Mouse (Mus musculus) C2C12 (cell line): ENCODE data around the gene 2310022A10Rik.

Experiments used
- CTCF ChIP-seq: IDR thresholded peaks from one replicate; pipeline ENCODE4 v1.5.1; 2011; ENCODE audit not compliant: control insufficient read depth, insufficient read depth, insufficient read length
- USF1 ChIP-seq: IDR thresholded peaks from one replicate; pipeline ENCODE4 v1.6.1; 2011; ENCODE audit warnings: low read depth, mild to moderate bottlenecking, control low read depth, moderate library complexity

DNA sequence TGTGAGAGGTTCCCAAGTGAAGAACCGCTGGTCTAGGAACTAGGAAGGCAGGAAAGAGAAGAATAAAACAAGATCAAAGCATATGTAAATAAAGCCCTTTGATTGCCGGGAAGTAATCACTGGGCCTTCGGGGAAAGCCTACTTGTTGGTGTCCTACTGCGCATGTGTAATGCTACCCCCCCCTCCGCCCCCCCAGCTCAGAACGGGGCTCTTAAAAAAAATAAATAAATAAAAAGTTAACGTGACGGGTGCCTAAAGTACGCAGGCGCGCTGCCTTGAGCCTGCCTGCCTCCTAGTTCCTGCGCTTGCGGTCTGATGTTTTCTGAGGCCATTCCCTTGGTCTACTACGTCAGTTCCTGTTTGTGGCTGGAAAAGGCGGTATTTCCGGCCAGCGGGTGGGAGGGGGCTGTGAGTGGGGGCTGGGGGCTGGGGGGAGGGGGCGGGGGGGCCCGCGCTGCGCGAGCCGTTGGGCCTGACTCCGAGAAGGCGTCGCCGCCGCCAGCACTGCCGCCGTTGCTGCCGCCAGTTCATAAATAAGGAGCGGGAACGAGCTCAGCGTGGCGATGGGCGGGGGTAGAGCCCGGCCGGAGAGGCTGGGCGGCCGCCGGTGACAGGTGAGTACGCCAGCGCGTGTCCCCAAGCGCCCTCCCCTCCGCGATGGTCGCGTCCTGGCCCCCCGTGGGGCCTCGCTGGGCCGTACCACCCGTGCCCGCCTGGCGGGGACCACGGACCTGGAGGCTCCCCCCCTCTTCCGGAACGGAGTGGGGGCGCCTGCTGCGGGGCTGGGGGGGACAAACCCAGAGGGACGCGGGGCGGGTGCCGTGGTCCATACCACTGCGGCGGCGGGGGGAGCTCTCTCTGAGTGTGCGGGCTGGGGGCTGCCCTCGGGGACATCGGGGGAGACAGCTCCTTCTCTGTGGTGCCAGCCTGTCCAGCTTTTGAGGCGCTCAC, 38.5 kb downstream of the 2310022A10Rik start, which contains the start of gene Akt2:
- TF ChIP-seq CTCF (no peak), USF1 (no peak)
